Mouse (Mus musculus): ENCODE results near the gene Nrg3.
"Not testable (repeated sequence)": the region's sequence is repeated elsewhere in the genome, so short reads cannot be mapped to it uniquely, and the experiment has no call there.

The Nrg3 gene

GRCm38 (mm10) chr14:39191946-39192345 lies 280.9 kb downstream of the Nrg3 start:
- no peak for DNase-seq

GRCm38 (mm10) chr14:39173709-39174108 lies 299.2 kb downstream of the Nrg3 start:
- no peak for DNase-seq

DNA sequence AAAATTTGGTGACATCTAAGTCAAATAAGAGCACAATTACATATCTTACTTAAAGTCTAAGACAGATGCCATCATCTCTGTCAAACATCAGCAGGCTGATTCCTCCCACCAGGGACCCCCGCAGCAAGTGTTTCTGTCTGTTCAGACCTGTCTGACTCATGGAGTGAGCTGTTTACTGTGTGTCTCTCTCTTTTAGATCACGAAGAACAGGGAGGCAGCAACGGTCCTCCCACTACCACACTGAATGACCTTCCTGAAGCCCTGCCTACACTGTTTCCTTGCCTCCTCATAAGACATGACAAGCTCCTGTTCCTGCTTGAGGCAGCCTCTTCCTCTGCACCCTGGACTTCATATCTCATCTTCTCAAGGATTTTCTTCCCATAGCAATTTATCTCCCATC lies 312.7 kb downstream of the Nrg3 start:
- no peak for DNase-seq

GRCm38 (mm10) chr14:39155462-39155861 lies 317.4 kb downstream of the Nrg3 start:
- no peak for DNase-seq

- DNase-seq, result no peak
Observed at GRCm38 (mm10) chr14:39129766-39130165, 343.1 kb downstream of the Nrg3 start.

DNA sequence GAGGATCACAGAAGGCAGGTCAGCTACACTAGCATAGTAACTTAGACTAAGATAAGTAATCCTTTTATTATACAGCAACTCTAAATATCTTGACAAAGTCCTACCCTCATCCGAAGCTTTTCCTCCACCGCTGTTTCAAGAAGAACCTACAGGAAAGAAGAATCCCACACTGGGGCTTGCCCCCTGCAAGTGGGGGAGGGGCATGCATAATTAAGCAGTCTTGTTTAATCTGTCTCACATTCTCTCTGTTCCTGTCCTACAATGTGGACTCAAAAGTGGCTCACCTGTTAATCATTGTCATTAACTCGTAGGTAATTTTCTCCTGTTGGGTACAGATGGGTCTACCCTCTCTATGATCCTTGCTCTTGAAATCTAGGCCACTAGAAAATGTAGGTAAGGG lies 354.9 kb downstream of the Nrg3 start:
- no peak for DNase-seq

- DNase-seq, result not testable (repeated sequence)
Observed at GRCm38 (mm10) chr14:39116522-39117231, 356.2 kb downstream of the Nrg3 start.

DNA sequence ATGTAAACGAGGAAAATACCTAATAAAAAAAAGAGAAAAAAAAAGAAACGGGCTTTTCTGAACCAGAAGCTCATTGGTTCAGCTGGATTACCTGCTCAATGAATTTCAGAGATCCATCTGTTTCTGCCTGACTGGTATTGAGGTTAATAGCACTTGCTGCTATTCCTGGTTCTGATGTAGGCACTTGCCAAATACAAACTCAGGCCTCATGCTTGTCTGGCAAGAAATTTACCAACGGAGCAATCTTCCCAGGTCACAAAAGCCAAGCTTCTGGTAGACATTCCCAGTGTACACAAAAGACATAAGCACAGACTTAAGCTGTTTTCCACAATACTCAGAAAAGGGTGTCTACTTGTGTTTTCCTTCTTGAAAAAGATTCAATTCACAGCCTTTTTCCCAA lies 363.3 kb downstream of the Nrg3 start:
- no peak for DNase-seq

GRCm38 (mm10) chr14:39106776-39107175 lies 366.1 kb downstream of the Nrg3 start:
- no peak for DNase-seq

- DNase-seq, result no peak
Observed at GRCm38 (mm10) chr14:39095219-39095618, 377.7 kb downstream of the Nrg3 start.

DNA sequence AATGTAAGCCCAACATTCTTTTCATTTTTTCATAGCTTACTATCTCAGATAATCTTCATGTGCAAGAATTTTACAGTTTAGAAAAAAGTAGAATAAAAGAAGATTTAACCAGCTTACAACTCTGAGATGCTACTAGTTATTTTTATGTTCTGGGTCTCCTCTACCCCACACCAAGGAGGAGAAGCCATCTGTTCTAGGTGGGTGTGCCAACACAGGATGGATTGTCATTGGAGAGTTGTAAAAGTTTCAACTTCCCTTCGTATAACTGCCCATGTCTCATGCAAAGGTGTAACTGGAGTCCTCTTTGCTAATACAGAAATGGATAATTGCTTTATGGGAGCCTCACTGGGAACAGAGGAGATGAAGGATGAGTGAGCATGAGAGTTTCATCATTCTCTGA lies 393.4 kb downstream of the Nrg3 start:
- DNase-seq, result no peak

DNA sequence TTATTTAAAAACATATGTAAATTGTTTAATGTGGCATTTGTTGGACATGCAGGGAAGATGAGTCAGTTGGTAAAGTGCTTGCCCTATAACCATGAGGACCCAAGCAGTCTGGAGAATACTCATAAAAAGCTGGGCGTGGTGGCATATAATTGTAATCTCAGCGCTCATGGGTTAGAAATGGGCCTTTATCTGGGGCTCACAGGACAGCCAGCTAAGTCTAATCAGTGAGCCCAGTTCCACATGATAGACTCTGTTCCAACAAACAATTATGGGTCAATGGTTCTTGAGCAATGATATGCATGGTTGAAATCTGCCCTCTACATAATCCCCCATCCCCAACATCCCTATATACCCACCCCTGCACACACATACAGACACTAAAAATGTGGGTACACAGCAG lies 421.3 kb downstream of the Nrg3 start:
- no peak for DNase-seq

GRCm38 (mm10) chr14:39049021-39049420 lies 423.9 kb downstream of the Nrg3 start:
- no peak for DNase-seq

DNA sequence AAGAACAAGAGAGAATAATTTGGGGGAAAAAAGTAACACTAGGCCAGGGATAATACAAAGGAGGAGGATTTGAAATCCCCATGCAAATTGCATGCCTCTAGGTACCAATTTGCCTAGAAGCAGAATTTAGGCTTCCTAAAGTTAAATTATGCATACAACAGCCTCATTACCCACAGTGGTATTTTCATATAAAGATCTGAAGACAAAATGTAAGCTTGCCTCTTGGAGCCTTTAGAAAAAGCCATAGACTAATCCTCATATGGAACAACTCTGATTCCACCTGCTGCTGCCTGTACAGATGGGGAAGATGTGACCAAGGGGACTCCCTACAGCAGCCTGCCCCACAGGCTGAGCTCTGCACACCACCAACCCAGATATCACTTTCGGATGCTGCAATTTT lies 428.6 kb downstream of the Nrg3 start:
- DNase-seq, result no peak

- no peak for DNase-seq
Observed at GRCm38 (mm10) chr14:39043793-39044192, 429.1 kb downstream of the Nrg3 start.

GRCm38 (mm10) chr14:39043384-39043783 lies 429.5 kb downstream of the Nrg3 start:
- DNase-seq, result no peak

GRCm38 (mm10) chr14:39039046-39039445 lies 433.8 kb downstream of the Nrg3 start:
- no peak for DNase-seq

GRCm38 (mm10) chr14:39034482-39034881 lies 438.4 kb downstream of the Nrg3 start:
- DNase-seq, result no peak

DNA sequence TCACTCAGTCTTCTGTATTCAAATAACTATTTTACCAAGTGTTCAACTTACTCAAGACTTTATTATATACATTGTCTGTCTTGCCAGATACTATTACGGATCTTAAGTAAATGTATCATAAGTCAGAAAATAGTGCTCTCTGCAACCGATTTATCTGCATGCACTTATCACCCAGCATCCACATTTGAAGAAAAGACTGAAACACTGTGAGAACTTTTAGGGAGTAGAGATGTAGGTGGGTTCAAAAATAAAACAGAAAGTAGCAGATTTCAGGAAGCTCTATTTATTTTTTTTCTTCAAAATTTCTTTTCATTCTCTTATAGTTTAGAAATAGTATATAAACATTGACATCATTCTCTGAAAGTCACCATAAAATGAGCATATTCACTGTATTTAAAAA lies 449.8 kb downstream of the Nrg3 start:
- no peak for DNase-seq

DNA sequence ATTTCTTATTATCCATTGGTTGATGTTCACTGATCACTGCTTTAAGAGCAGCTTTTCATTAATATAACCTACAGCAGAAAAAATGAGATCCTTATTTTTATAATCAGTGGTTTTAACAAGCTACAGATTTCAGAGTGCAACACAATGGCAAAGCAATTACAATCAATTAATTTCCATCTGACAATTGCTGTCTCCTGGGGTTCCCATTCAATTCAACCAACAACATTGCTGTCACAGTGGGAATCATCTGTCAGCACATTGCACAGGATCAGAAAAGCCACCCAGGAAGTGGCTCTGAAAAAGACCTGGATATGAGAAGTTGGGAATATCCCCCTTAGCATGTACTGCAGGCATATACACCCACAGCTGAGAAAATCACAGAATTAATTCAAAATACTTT lies 458.8 kb downstream of the Nrg3 start:
- no peak for DNase-seq

- DNase-seq, result no peak
Observed at GRCm38 (mm10) chr14:38997843-38998242, 475.0 kb downstream of the Nrg3 start.

GRCm38 (mm10) chr14:38992574-38992866 lies 480.4 kb downstream of the Nrg3 start:
- no peak for DNase-seq

- no peak for DNase-seq
Observed at GRCm38 (mm10) chr14:38991847-38992573, 480.9 kb downstream of the Nrg3 start.

GRCm38 (mm10) chr14:38959367-38959766 lies 513.5 kb downstream of the Nrg3 start:
- no peak for DNase-seq

- DNase-seq, result no peak
Observed at GRCm38 (mm10) chr14:38937481-38937880, 535.4 kb downstream of the Nrg3 start.
